Mouse (Mus musculus): ENCODE results near the gene Srpr.

Srpr gene

DNA sequence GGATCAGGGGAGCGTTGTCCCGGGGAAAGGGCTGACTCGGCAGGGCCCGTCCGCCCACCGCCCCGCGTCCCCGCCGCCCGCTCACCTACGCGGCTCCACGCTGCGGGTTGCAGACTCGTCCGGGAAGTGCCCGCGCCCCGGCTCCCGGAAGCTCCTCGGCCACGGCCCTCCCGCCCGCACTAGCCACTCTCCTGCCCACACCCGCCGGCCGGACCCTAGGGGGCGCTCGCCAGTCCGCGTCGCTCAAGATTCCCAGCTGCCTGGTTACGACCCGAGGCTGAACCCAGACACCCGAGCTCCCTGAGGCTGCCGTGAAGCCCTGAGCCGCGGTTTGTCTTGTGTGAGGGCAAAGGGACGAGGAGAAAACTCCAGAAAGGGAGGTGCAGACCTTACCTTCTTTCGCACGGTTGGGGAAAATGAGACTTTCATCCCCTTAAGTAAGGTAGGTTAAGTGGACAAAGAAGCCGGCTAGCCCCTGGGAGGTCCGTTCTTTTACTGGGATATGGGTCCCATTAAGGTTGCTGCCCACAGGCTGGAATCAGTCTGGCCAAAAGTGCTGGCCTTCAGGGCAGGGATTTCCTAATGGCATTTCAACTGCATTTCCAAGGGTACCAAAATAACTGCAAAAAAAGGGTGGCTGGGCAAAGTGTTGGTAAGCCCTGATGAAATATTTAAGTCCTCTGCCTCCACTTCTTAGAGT, at the start of gene Srpr, which contains the start of gene Tirap:
Gene Srpr, plus strand, starts transcription at position 404 of the 700 bp plus-strand sequence.
Gene Tirap, minus strand, starts transcription at position 520 of the 700 bp plus-strand sequence.
- DNase-seq = peak; percentile 86

DNA sequence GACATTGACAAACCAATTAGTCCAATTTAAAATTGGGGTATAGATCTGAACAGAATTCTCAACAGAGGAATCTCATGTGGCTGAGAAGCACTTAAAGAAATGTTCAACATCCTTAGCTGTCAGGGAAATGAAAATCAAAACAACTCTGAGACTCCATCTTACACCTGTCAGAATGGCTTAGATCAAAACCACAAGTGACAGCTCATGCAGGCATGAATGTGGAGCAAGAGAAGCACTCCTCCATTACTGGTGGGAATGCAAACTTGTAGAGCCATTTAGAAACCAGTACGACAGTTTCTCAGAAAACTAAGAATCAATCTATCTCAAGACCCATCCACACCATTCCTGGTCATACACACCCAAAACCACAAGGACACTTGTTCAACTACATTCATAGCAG, 47.1 kb upstream of the Srpr start:
- no peak for DNase-seq

DNA sequence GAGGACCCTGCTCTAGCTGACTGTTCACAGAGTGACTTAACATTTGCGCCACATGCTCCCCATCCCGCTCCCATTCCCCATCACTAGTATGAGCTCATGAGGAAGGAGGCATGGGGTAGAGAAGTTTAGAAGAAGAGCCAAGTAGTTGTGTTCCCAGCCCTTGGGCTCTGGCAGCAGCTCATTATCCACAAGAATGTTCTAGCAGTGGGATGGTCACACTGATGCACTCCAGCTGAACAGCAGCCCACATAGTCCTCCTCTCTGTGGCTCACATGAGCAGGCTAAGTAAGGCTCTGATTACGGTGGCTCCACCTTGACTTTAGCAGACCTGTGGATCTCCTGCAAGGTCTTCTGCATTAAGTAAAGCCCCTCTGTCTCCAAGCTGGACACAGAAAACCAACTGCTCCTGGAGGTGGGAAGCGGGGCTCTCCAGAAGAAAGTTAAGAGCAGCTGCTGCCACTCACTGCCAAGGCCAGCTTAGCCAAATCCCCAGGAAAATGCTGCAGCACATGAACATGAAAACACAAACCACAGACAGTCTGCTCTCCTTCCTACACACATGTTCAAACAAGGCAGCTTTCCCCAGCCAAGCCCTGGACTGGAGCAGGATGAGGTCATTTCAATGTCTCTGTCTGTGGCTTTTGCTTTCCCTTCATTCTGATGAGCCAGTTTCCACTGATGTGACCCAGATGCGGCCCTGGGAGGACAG, 43.8 kb upstream of the Srpr start:
- DNase-seq = no peak

DNA sequence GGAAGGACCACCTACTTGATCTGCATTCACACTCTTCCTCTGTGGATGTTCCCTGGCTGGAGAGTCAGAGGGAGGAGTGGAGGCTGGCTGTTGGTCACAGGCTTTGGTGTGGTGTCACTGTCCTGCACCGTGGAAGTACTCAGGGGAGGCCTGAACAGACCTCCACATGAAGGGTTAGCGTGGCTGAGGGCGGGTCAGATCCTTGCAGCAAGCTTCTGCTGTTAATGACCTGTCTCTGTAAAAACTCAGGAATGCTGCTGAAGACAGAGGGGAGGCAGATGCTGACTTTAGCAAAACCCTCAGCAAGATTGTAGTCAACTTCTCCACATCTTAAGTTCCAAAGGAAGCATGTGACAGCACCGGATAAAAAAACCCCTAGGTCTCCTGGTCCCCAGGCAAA, 43.1 kb upstream of the Srpr start:
- DNase-seq = no peak

DNA sequence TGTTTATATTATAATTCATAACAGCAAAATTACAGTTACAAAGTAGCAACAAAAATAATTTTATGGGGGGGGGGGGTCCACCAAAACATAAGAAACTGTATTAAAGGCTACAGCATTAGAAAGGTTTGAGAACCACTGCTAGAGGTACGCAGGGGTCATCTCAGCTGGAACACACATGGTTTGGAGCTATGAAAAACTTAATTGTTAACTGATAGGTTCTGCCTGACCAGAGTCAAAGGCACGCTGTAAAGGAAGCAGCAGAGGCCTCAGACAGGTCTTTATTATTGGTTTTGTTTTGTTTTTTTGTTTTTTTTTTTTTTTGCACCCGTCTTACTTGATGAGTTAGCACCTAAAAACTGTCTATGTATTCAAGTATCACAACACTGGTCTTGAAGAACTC, 41.5 kb upstream of the Srpr start:
- no peak for DNase-seq

DNA sequence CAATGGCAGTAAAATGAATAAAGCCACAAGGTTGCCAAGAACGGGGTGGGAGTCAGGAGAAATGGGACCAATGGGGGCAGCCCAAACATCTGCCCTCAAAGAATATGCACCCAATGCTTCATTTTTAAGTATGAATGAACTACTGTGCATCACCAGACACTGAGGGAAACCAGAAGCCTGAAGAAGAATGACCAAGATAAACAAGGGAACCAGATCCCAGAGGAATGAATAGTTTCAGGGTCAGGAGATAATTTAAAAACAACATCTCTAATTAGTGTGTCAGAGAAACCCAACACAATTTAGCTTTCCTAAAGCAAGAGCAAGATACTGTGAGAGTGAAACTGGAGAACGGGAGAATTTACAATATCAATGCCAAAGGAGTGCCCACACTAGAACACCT, 39.3 kb upstream of the Srpr start:
- no peak for DNase-seq

DNA sequence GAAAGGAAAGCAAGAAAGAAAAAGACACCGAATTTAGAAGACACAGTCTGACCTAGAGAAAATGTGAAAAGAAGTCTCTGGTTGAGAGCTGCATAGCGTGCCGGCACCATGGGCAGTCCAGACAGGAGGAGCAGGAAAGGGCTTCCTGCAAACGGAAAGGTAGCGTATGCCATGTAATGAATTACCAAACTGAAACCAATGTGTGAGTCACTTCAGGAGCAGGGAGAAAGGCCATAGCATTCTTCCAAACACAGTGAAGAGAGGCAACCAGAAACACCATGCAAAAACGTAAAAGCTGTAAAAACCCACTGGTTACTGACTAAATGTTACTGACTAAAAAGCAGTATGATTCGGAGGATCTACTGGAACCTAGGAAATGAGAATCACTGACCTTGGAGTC, 38.3 kb upstream of the Srpr start:
- no peak for DNase-seq

DNA sequence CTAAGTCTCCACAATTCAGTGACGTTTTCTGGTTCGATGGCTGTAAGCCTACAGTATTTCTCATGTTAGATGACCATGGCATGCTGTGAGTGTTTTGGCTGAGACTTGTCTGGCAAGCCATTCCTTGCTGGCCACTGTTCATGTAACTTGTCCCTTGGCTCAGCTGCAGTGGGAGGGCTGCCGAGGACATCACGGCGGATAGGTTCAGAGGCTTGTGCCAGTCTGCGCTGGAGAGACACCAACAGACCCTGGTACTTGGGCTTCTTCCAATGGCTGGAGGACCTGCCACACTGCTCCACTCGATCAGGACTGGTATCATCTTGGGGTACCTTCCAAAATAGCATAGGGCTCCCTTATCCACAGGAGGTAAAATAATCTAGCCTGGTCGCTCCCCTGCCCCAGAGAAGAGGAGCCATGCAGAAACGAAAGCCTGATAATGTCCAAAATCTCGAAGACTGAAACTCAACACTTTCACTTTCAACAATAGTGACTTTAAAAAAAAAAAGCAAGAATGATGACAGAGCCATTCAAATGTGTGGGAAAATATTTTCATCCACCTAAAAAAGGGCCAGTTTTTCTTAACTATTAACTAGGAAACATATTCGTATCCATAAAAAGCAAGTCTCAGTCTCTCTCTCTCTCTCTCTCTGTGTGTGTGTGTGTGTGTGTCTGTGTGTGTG, 36.8 kb upstream of the Srpr start:
- DNase-seq = peak; percentile 37

DNA sequence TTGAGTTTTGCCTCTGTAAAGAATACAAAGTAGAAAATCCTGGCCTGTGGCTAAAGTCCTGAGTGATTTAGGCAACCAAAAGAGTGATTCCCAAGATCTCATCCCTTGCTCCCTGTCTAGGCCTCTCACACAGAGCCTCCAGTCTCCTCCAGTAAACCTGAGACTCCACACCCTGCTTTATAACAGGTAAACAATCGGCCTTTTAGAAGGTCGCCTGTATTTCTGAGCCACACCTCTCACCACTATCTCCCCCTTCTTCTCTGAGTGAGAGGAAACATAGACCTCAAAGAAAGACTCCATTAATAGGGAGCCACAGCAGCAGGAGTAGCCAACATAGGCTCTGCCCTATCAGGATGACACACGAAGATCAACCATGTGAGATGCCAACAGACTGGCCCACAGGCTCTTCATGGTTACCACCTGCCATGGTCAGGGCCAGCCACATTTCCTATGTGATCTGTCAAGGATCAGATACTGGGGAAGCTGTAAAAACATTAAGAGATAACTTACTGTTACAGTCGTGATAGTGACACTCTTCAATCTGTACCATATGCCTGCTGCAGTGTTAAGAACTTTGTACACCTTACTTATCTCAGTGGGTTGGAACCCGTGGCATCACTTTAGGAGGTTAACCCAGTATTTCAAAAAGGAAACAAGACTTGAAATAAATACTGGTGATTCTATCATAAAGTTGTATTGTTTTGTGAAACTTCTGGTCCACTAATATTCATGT, 35.7 kb upstream of the Srpr start:
- no peak for DNase-seq

DNA sequence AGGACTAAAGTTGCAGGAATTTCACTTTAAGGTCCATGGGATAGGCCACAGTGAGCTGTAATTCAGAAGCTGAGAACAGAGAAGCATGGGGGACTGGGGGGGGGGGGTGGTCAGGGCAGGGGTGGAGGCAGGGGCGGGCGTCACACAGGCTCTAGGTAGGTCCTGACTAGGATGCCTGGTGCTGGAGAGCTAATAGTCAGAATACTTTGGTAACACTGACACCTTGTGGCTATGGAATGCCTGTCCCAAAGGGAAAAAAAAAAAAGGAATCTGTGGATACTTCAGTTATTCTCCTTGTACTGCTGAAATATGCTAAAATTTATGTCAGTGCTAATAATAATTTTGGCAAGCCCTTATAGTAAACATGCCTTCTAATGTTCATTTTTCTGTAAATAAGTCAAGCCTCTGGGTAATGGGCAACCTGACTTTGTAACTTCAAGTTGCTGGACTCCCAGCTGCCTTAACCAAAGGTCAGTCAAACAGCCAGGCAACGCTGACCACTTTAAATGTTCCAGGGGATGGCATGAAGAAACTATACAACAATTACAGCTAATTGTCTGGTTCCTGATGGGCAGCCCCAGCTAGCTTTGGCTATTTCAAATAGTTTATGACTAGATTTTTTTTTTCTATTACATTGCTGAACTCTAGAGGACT, 33.7 kb upstream of the Srpr start:
- no peak for DNase-seq

DNA sequence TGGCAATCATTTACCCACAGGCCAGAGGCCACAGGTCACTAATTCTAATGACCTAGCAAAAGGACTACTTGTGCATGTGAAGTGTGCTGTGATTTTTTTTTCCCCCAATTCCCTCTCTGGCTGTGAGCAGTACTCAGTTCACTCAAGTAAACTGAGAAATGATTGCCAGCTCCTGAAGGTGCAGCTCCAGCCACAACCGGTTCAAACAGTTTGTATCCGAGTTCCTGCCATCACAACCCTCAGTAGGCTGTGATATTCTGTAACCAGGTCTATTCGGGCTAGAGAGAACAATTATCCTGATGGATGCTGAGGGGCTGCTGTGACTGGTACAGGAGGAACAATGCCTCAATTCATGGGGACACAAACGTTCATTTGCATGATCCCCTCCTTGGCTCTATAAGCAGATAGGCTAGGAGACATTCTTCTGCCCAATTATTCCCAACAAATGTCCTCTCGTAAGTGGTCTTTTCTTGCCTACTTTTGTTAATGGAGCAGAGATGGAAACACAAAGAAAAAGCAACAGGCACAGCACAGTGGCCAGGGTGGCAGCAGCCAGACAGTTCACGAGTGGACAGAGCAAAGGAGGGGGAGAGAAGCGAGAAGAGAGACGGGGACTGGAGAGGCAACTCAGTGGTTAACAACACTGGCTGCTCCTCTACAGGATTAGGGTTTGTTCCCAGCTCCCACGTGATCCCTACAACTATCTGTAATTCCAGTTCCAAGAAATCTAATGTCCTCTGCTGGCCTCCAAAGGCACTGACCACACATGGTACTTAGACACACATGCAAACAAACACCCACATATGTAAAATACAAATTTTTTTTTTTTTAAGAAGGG, 33.0 kb upstream of the Srpr start:
- DNase-seq = peak; percentile 83

DNA sequence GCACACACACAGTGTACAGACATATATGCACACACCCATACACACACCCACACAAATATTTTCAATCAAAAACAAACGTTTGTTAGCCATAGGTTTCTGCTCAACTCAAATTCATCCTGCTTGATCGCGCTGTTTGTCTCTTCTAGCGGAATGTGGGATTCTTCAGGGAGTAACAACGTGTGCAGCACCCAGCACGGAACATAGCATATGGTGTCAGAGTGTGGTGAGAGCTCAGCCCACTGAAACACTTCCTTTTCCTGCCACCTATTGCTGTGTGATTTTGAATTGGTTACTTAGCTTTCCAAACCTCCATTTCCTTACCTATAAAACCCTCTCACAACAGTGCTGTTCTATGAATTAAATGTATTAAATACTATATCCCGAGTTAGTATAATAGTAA, 29.9 kb upstream of the Srpr start:
- no peak for DNase-seq

DNA sequence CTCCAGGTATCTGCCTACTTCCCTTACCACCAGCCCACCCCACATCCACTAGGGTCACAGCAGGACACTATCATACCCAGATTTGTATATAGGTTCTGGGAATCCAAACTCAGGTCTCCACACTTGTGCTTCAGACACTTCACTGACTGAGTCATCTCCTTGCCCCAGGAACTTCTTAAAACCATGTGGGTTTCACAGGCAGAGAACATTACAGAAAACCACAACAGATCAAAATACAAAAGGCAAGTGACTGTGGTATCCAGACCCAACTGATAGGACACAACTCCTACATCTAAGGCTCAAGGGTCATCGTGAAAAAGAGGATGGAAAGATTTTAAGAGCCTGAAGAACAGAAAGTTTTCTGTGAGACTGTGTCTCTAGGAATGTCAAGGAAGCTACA, 26.6 kb upstream of the Srpr start:
- DNase-seq = no peak

DNA sequence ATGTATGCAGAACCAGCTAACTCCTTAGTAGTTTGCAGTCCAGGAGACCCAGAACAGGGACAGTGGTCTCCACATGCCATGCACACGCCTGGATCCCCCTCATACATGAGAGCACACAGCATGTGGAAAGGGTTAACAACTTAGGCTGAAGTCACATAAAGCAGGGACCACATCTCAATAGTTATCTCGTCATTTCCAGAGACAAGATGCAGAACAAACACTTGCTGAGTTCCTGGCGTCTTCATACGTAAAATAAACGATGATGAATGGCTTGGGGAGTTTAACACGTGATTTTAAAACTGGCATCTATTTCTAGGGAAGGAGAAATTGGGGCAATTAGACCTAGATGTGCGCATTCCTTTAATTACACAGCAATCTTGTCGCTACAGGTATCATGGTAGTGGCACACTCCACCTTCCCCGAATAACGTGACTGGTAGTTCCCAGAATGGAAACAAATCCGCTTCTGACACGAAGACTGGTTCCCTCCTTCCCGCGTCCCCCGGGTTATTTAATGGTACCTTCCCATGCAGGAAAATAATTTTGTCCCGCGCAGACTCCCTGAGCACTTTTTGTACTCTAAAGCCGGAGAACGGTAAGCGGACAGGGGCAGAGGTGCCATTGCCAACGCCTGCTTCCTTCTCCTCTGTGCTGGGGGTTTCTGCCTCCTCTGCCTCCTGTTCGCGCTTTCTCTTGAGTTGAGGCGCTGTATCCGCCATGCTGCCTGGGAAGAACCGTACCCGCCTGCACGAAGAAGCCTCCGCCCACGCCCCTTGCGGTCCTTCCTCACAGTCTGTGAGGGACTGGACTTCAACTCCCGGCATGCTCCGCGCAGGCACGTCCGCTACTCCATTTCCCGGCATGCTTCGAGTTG, 24.5 kb upstream of the Srpr start, which contains the start of gene Dcps:
Gene Dcps, minus strand, starts transcription at position 811 of the 873 bp plus-strand sequence.
- DNase-seq = peak; percentile 94

DNA sequence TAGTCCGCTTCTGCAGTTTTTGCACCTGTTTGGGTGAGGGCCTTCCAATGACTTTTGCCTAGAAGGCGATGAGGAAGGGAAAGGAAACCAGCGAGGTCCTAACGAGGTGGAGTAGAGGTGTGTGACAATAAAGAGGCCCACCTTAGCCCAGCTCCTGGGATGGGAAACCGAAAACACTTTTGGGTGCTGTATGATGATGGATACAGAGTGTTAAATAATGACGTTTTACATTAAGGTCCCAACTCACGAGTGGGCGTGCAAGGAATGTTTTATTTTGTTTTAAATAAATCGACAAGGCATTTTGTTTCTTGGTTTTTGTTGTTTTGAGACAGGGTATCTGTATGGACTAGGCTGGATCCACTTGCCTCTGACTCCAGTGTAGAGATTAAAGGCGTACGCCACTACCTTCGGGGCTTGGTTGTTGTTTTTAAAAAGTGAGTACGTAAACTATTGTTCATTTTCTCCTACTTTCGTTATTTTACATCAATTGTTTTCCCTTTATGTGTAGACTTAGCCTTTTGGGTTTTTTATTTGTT, 23.8 kb upstream of the Srpr start:
- DNase-seq = no peak

DNA sequence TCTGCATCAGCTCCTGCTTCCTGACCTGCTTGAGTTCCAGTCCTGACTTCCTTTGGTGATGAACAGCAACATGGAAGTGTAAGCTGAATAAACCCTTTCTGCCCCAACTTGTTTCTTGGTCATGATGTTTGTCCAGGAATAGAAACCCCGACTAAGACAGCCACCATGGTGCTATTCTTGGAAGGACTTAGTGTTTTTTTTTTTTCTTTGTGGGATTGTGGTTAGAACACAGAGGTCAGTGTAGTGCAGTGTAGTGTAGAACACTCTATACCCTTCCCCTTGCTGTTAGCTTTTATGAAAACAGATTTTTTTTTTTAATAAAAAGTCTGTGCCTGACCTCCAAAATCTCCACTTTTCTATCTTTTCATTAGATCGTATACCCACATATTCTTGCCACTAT, 17.1 kb upstream of the Srpr start:
- DNase-seq = no peak

DNA sequence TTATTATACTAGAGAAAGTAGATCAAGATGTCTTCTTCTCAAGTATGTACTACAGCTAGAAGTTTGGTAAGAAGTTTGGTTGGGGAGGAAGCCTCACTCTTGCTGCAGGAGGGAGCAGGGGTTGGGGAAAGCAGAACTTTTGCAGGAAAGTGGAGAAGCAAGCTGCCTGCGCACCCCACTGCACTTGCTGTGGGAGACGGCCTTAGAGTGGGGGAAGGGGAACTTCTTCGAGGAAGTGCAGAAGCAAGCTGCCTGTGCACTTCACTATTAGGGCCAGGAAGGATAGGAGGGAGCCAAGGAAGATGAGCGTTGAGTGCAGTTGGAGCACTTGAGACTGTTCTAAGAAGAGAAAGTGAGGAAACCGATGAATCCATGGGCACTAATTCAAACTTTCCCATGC, 16.6 kb upstream of the Srpr start:
- no peak for DNase-seq

DNA sequence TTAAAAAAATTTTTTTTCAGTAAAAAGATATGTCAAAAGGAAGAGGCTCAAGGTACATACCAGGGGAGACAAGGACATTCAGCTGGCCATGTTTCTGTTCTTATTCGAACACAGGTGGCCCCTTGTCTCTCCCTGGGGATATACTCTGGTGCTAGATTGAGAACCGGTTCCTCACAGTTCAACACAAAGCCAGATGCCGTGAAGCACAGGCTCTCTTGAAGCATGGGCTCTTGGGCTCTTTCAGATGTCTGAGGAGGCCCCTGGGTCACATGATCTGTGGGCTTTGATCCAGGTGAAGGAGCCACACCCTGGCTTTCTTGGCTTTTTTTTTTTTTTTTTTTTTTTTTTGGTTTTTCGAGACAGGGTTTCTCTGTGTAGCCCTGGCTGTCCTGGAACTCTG, 13.5 kb upstream of the Srpr start:
- DNase-seq = no peak

DNA sequence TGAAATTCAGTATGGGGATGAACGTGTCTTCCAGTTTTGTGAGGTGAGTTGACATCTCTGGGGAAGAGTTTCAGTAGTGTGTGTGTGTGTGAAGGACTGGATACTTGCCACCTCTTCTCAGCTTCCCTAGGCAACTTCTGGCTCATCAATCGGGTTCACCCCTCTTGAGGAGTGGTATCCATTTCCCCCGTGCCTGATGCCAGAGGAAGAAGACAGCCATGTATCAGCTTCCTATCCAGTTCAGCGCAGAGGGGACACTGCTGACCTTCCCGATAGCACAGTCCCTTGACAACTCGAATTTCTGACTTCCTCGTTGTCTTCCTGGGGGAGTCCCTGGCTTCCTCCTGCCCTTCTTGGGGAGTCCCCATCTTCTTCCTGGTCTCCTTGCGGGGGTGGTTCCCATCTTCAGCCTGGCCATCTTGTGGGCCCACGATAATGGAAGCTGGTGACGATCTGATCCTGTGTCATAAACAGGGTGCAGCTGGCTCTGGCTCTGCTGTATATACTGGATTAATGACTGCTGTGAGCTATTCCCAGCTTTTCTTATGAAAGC, 12.5 kb upstream of the Srpr start:
- no peak for DNase-seq

DNA sequence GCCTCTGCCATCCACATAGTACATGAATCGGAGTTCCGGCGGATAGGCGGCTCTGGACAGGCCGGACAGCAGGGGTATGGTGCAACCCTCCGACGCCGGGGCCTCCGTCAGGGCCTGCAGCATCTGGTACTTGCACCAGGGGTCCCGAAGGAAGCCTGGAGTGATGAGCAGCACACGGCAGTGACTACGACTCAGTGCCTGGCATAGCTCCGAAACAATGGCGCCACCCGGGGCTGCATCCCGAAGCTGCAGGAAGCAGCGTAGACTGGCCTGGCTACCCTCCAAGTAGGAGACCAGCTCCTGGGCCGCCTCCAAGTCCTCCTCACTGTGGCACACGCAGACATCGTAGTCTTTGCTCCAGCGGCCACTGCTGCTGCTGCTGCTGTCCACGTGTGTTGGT, 11.3 kb upstream of the Srpr start:
- DNase-seq = no peak
